Mouse (Mus musculus) ES-E14 (cell line): ENCODE data around the gene Fam114a2.

Source experiments
- CHD2 ChIP-seq: IDR thresholded peaks from 2 replicates; pipeline ENCODE4 v1.6.1; 2014; ENCODE audit warnings: mild to moderate bottlenecking, low read depth, low read length, inconsistent platforms
- HCFC1 ChIP-seq: IDR thresholded peaks from 2 replicates; pipeline ENCODE4 v1.6.1; 2012; ENCODE audit warnings: low read length, inconsistent platforms, borderline replicate concordance; ENCODE audit not compliant: insufficient read depth

- TF ChIP-seq CHD2 (no peak), HCFC1 (no peak)
These were observed 53.4 kb downstream of the Fam114a2 start for GRCm38 (mm10) chr11:57465025-57465424.
